Mouse (Mus musculus) forebrain, embryonic 13.5 days (tissue): ENCODE results near the gene Plcl1. TPM values are rescaled to one million over a fixed set of nuclear protein-coding genes. Genes with fewer than 3 reads are reported as not detected.

Experiments
- ATAC-seq: fragments of 200-750 bp; cut with Nextera tagmentation; 2 replicates; pipeline ENCODE4 v1.8.0; 2017
- H3K27ac ChIP-seq: fragments of 300-500 bp; sonication (generic); 2 replicates; pipeline ENCODE4 v1.5.1; 2015; ENCODE audit warnings: inconsistent platforms, mild to moderate bottlenecking, moderate library complexity
- H3K27me3 ChIP-seq: fragments of 300-500 bp; sonication (generic); 2 replicates; pipeline ENCODE4 v1.6.1; 2015; ENCODE audit warnings: mild to moderate bottlenecking, inconsistent platforms
- H3K36me3 ChIP-seq: fragments of 300-500 bp; sonication (generic); 2 replicates; pipeline ENCODE4 v1.6.1; 2015; ENCODE audit warnings: mild to moderate bottlenecking, inconsistent platforms; ENCODE audit not compliant: poor library complexity, severe bottlenecking
- H3K4me1 ChIP-seq: fragments of 300-500 bp; sonication (generic); 2 replicates; pipeline ENCODE4 v1.6.1; 2015; ENCODE audit warnings: inconsistent platforms
- H3K4me2 ChIP-seq: fragments of 300-500 bp; sonication (generic); 2 replicates; pipeline ENCODE4 v1.6.1; 2015; ENCODE audit warnings: inconsistent platforms, mild to moderate bottlenecking, moderate library complexity
- H3K4me3 ChIP-seq: fragments of 300-500 bp; sonication (generic); 2 replicates; pipeline ENCODE4 v1.5.1; 2015; ENCODE audit warnings: mild to moderate bottlenecking, inconsistent platforms
- H3K9ac ChIP-seq: fragments of 300-500 bp; sonication (generic); 2 replicates; pipeline ENCODE4 v1.6.1; 2015; ENCODE audit warnings: mild to moderate bottlenecking, inconsistent platforms
- H3K9me3 ChIP-seq: fragments of 300-500 bp; sonication (generic); replicated peaks from 2 replicates; pipeline ENCODE4 v1.6.1; 2016; ENCODE audit warnings: inconsistent platforms
- WGBS: fragments of 180-500 bp; shearing (Covaris S2); methylation state at CpG from one replicate; pipeline ENCODE4 v1.1.7; 2015; 5-methylcytosine and 5-hydroxymethylcytosine counted together
- polyA plus RNA-seq: library from polyadenylated mRNA; unstranded; fragments of >200 nt; fragmentation: Nextera tagmentation; extraction: Ambion mirVana; gene quantifications from 2 replicates; pipeline ENCODE4 v1.2.1, GENCODE M21; 2015

Gene Plcl1
- polyA plus RNA-seq, 1 experiment from 2014 or later: 4.4 TPM

DNA sequence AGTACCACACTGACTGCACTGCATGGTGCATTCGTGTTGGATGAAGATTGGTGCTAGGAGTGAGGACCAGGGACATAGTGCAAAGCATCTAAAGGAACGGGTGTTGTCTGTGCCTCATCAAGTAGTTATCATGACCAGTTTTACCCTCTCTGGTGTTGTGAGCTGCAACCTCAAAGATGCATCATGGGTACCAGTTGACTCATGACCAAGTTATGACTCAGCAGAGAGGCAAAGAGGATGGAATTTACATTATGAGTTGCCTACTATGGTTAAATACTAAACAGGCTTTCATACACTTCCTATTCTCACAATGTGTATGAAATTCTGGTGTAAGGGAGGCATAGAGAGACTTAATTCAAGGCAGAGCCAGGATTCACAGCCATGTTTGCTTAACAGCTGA is 4.9 kb downstream of the Plcl1 start:
- Histone ChIP-seq H3K36me3 (no peaks in the 10 kb centered on the region), H3K4me3 (no peak overlapping the region), H3K4me2 (no peak overlapping the region), H3K4me1 (peaks cover 14% of the 10 kb centered on the region; the same call in 1 of the 2 replicates), H3K27me3 (no peaks in the 10 kb centered on the region), H3K9ac (no peak overlapping the region), H3K9me3 (no peaks in the 10 kb centered on the region), H3K27ac (no peak overlapping the region)
- ATAC-seq: no peak
- WGBS: 90% methylated on average over 2 of the region's 2 CpGs

DNA sequence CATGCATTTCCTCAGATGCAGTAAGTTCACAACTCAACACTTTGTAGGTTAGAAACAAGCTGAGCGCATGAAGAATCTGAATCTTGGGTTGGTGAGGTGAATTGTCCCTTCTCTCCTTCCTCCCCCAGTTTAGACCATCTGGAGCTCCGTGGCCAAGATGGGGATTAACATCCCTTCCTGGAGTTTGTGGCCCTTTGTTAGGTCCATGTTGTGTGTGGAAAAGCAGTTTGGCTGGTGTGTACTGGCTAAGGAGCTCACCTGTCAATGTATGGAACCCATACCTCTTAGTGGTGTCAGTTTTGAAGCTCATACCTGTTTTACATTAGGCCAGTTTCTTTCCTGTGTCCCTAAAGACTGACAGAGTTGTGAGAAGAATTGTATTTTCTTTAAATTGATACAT is 5.4 kb downstream of the Plcl1 start:
- Histone ChIP-seq H3K9ac (no peak overlapping the region), H3K4me1 (peaks cover 14% of the 10 kb centered on the region; the same call in 1 of the 2 replicates), H3K9me3 (no peaks in the 10 kb centered on the region), H3K27ac (no peak overlapping the region), H3K4me3 (no peak overlapping the region), H3K36me3 (no peaks in the 10 kb centered on the region), H3K4me2 (no peak overlapping the region), H3K27me3 (no peaks in the 10 kb centered on the region)
- no peak for ATAC-seq
- 75% methylated on average over 2 of the region's 2 CpGs for WGBS

DNA sequence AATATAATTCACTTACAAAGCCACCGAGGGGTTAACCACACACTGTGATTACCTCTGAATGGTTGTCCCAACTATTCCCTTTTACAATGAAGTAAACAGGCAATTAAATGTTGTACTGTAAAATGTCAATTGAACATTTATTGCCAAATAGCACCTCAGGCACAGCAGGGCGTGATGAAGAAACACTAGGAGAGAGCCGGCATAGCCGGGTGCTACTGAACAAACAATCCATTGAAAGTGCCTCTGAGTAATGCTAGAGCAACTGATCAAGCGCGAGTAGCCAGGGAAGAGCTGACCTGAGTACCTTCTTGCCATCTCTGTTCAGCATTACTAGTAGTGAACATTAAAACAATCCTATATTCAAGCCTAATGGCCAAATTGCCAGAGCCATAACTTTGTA is 6.8 kb downstream of the Plcl1 start:
- Histone ChIP-seq H3K9me3 (no peaks in the 10 kb centered on the region), H3K36me3 (no peaks in the 10 kb centered on the region), H3K4me1 (peaks cover 5% of the 10 kb centered on the region; the same call in 1 of the 2 replicates), H3K4me2 (no peak overlapping the region), H3K4me3 (no peak overlapping the region), H3K27me3 (no peaks in the 10 kb centered on the region), H3K9ac (no peak overlapping the region), H3K27ac (no peak overlapping the region)
- WGBS: 56% methylated on average over 6 of the region's 6 CpGs
- ATAC-seq: no peak

DNA sequence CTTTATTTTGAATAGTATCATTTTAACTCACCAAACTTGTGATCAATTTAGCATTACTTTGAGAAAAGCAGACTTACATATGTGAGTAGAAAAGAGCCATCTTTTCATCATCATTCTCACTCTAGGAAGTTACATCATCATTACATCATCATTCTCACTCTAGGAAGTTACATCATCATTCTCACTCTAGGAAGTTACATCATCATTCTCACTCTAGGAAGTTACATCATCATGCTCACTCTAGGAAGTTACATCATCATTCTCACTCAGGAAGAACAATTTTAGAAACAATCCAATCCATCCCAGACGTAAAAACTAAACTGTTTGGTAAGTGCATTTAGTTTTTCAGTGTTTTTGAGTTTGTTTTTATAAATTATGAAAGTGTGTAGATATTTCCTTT is 7.8 kb downstream of the Plcl1 start:
- H3K4me1 ChIP-seq: no peaks in the 10 kb centered on the region
- H3K4me2 ChIP-seq: no peak overlapping the region
- H3K27me3 ChIP-seq: no peaks in the 10 kb centered on the region
- H3K27ac ChIP-seq: no peak overlapping the region
- no peak overlapping the region for H3K9ac ChIP-seq
- 91% methylated on average over 1 of the region's 1 CpGs for WGBS
- ATAC-seq: no peak
- H3K4me3 ChIP-seq: no peak overlapping the region
- no peaks in the 10 kb centered on the region for H3K36me3 ChIP-seq
- H3K9me3 ChIP-seq: no peaks in the 10 kb centered on the region

DNA sequence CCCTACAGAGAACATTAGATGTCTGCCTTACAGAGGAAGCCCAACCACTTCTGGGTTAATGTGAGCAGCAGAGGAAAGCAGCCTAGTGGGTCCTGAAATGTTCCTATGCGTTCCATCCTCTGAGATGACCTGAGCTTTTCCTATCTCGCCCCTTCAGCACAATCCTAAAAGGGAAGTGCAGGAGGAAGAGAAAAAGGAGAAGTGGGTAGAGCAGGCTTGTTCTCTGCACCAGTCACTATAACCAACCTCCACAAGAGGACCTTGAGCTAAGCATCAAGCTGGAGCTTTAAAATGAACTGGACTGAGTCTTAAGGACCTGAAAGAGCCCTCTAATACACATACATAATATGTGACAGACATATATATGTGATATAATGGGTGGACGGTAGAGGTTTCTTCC is 13.2 kb downstream of the Plcl1 start:
- Histone ChIP-seq H3K4me2 (no peak overlapping the region), H3K27ac (no peak overlapping the region), H3K9me3 (no peaks in the 10 kb centered on the region), H3K4me3 (no peak overlapping the region), H3K36me3 (no peaks in the 10 kb centered on the region), H3K9ac (no peak overlapping the region), H3K4me1 (no peaks in the 10 kb centered on the region), H3K27me3 (no peaks in the 10 kb centered on the region)
- no peak for ATAC-seq
- 87% methylated on average over 3 of the region's 3 CpGs for WGBS

DNA sequence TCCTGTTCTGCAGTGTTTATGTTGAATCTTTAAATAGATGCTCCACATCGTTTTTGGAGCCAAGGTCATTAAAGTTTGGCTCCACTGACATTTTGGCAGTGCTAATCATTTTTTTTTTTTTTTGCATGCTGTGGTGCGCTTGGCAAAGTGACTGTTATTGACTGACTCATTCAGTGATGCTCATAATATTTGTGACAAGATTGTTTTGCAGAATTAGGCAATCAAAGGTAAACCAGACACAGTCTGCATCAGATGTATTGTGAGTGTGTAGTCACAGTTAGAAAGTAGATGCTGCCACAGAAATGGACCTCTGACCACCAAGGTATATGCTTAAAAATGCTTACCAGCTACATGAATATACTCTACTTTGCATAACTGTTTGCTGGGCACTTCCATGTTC is 21.9 kb downstream of the Plcl1 start:
- Histone ChIP-seq H3K4me3 (no peak overlapping the region), H3K4me1 (no peaks in the 10 kb centered on the region), H3K27me3 (no peaks in the 10 kb centered on the region), H3K4me2 (no peak overlapping the region), H3K9ac (no peak overlapping the region), H3K36me3 (no peaks in the 10 kb centered on the region), H3K27ac (no peak overlapping the region), H3K9me3 (no peaks in the 10 kb centered on the region)
- 82% methylated on average over 2 of the region's 2 CpGs for WGBS
- ATAC-seq: no peak

DNA sequence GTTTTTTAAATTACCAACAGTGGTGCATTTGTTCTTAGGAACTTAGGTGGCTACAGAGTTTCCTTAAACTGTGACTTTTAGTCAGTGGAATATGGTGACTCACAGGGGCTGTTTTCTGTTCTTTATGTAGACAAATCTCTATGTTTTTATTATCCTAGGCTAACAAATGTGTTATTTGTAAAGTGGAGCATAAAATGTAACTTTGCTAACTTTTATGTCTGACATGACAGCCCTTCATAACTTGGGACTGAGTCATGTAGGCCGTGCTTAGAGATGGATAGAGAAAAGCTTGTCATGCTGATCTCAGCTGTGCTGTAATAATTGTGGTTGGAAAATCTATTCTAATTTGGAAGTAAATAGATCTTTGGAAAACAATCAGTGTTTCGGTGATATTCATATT is 23.3 kb downstream of the Plcl1 start:
- H3K27me3 ChIP-seq: no peaks in the 10 kb centered on the region
- no peak for ATAC-seq
- 91% methylated on average over 2 of the region's 2 CpGs for WGBS
- no peaks in the 10 kb centered on the region for H3K9me3 ChIP-seq
- H3K4me1 ChIP-seq: no peaks in the 10 kb centered on the region
- H3K36me3 ChIP-seq: no peaks in the 10 kb centered on the region
- no peak overlapping the region for H3K9ac ChIP-seq
- H3K4me2 ChIP-seq: no peak overlapping the region
- H3K4me3 ChIP-seq: no peak overlapping the region
- no peak overlapping the region for H3K27ac ChIP-seq

DNA sequence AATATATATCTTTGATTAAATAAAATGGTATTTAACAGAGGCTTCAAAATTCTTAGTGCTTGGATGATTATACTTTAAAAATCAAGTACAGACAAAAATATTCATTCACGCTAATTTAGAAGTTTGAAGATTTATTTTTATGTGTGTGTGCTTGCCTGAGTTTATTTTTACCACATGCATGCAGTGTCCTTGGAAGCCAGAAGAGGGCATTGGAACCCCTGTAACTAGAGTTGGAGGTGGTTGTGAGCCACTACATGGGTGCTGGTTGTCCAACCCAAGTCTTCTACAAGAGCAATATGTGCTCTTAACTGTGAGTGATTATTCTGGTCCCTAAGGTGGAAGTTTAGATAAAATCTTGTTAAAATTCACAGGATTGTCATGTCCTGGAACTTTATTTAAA is 24.0 kb downstream of the Plcl1 start:
- ATAC-seq: no peak
- H3K36me3 ChIP-seq: no peaks in the 10 kb centered on the region
- 98% methylated on average over 1 of the region's 1 CpGs for WGBS

DNA sequence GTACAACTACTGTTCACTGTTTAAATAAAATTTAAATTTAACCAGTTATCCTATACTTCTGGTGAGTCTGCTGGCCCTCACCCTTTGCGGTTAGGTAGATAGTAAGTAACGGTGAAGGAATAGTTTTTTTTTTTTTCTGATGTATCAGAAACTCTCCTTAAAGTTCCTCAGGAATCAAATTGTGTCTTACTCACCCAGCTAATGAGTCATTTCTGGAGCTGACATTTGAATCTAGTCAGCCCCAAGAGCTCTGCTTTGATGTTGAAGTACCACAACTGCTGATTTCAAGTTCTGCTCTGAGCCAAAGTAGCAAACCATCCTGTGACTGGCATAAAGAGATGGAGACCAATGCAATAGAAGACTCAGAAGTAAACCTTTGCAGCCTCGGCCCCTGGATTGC is 24.9 kb downstream of the Plcl1 start:
- Histone ChIP-seq H3K4me3 (no peak overlapping the region), H3K9me3 (no peaks in the 10 kb centered on the region), H3K36me3 (no peaks in the 10 kb centered on the region), H3K4me1 (no peaks in the 10 kb centered on the region), H3K4me2 (no peak overlapping the region), H3K27ac (no peak overlapping the region), H3K27me3 (no peaks in the 10 kb centered on the region), H3K9ac (no peak overlapping the region)
- no peak for ATAC-seq
- WGBS: 96% methylated on average over 3 of the region's 3 CpGs

More for the DNA sequence above, 24.0 kb downstream of the Plcl1 start:
- Histone ChIP-seq H3K27ac (no peak overlapping the region), H3K4me3 (no peak overlapping the region), H3K4me2 (no peak overlapping the region), H3K27me3 (no peaks in the 10 kb centered on the region), H3K9me3 (no peaks in the 10 kb centered on the region), H3K4me1 (no peaks in the 10 kb centered on the region), H3K9ac (no peak overlapping the region)

DNA sequence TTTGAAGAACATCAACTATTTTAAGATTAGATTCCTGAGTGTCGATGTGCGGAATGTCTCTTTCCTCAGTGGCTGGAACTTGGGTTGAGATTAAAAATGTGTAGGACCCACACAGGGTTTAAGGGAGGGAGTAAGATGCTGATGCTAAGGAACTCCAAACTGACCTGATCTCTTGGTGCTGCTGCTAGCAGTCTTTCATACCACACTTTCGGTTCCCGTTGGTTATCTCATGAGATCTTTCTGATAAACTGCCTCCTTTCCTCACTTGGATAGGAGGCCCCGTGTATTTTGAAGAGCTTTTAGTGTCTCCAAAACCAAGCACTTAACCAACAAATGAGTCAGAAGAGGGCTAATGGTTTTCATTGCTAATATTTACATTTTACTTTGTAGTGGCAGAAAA is 30.9 kb downstream of the Plcl1 start:
- H3K4me1 ChIP-seq: peaks cover 8% of the 10 kb centered on the region; the same call in 1 of the 2 replicates
- ATAC-seq: no peak
- no peak overlapping the region for H3K4me2 ChIP-seq
- H3K9me3 ChIP-seq: no peaks in the 10 kb centered on the region
- no peak overlapping the region for H3K27ac ChIP-seq
- no peak overlapping the region for H3K4me3 ChIP-seq
- H3K9ac ChIP-seq: no peak overlapping the region
- WGBS: 86% methylated on average over 5 of the region's 5 CpGs
- H3K27me3 ChIP-seq: no peaks in the 10 kb centered on the region
- H3K36me3 ChIP-seq: no peaks in the 10 kb centered on the region

DNA sequence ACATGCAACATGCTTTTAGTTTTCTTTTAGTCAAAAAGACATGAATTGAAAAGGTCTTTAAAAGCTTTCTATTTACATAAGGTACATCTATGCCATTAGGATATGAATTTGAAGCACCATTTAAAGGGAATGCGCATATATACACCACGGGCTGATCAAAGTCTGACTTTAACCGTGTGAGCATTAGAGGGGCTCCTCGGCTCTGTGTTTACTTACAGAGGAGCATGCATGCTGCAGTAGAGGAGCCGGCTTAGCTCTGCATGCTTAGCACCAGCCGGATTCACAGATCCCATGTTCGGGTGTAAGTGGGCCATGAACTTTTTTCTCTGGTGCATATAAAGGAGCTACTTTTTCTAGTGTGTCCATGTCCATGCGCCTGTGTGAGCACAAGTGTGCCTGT is 31.4 kb downstream of the Plcl1 start:
- WGBS: 80% methylated on average over 8 of the region's 8 CpGs

DNA sequence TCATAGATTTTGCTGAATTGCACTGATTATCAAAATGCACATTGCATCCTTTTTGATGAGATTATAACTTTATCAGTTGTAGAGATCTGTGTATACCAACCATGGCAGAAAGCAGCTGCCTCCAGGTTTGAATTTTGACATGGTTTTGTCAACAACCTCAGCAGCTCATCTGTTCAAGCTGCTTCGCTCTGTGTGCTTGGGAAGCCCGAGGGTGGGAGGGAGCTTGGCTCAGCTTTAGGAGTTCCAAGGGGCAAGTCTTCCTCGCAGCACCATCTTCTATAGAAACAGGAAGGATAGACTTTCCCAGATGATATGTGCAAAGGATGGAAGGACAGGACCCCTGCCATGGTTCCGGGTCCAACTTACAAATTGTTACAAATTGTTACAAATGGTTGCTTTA is 32.9 kb downstream of the Plcl1 start:
- H3K27me3 ChIP-seq: no peaks in the 10 kb centered on the region
- H3K27ac ChIP-seq: no peak overlapping the region
- H3K36me3 ChIP-seq: no peaks in the 10 kb centered on the region
- WGBS: 63% methylated on average over 4 of the region's 4 CpGs
- H3K9me3 ChIP-seq: no peaks in the 10 kb centered on the region
- H3K4me3 ChIP-seq: no peak overlapping the region
- no peak overlapping the region for H3K9ac ChIP-seq
- H3K4me1 ChIP-seq: peaks cover 11% of the 10 kb centered on the region; the same call in 1 of the 2 replicates
- no peak overlapping the region for H3K4me2 ChIP-seq
- peak; percentile 51; the same call in 1 of the 2 replicates for ATAC-seq

More for the DNA sequence above, 31.4 kb downstream of the Plcl1 start:
- no peak overlapping the region for H3K4me2 ChIP-seq
- H3K36me3 ChIP-seq: no peaks in the 10 kb centered on the region
- no peaks in the 10 kb centered on the region for H3K27me3 ChIP-seq
- H3K9ac ChIP-seq: no peak overlapping the region
- no peaks in the 10 kb centered on the region for H3K9me3 ChIP-seq
- no peak overlapping the region for H3K27ac ChIP-seq
- H3K4me3 ChIP-seq: no peak overlapping the region
- ATAC-seq: no peak
- H3K4me1 ChIP-seq: peaks cover 8% of the 10 kb centered on the region; the same call in 1 of the 2 replicates

DNA sequence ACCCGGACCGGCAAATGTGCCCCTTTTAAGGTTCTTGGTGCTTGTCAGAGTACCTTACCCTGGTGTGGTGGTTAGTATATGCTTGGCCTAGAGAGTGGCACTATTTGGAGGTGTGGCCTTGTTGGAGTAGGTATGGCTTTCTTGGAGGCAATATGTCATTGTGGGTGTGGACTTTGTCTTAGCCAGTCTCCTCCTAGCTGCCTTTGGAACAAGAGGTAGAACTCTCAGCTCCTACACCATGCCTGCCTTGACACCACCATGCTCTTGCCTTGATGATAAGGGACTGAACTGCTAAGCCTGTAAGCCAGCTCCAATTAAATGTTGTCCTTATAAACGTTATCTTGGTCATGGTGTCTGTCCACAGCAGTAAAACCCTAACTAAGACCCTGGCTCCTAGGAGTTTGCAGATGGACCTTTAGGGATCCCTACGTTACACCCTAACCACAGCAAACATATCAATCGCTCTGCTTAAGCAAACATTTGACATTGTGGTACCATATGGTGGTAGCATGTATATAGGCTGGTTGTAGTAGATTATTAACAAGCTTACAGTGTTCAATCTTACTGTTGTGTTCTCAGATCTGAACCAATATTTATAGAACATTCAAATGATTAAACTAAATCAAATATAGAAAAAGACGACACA is 39.4 kb downstream of the Plcl1 start:
- H3K9ac ChIP-seq: no peak overlapping the region
- no peak overlapping the region for H3K4me3 ChIP-seq
- H3K4me2 ChIP-seq: no peak overlapping the region
- no peak overlapping the region for H3K27ac ChIP-seq
- no peaks in the 10 kb centered on the region for H3K36me3 ChIP-seq
- H3K9me3 ChIP-seq: no peaks in the 10 kb centered on the region
- WGBS: 90% methylated on average over 6 of the region's 6 CpGs
- ATAC-seq: no peak
- H3K4me1 ChIP-seq: 0 out of 2 replicates have a peak, but pooled peaks cover 5% of the 10 kb centered on the region
- no peaks in the 10 kb centered on the region for H3K27me3 ChIP-seq
